Mouse (Mus musculus): ENCODE results near the gene Zfp503. TPM values are rescaled to one million over a fixed set of nuclear protein-coding genes. Genes with fewer than 3 reads are reported as not detected.

The Zfp503 gene
- polyA plus RNA-seq, 1 experiment from 2014 or later = 46.5 TPM

- in situ Hi-C loops (cut with MboI; ENCODE audit: low pct_unique_long_range_greater_than_20kb) = no loop called here
- ATAC-seq = no peak
- CTCF ChIA-PET = no interaction called here
These were observed 27.6 kb upstream of the Zfp503 start for GRCm38 (mm10) chr14:22017011-22017410.

GRCm38 (mm10) chr14:22014781-22015180 lies 25.4 kb upstream of the Zfp503 start:
- TF ChIP-seq CTCF (IDR thresholded peaks at IDR 0.05) = no peak
- DNase-seq (ENCODE audit: low read depth, low spot score) = no peak
- POLR2A ChIA-PET = no interaction called here
- CTCF ChIA-PET = no interaction called here
- no peak for ATAC-seq
- H3K27me3 ChIP-seq = no peaks in the 10 kb centered on the region
- in situ Hi-C loops (cut with MboI; ENCODE audit: low pct_unique_long_range_greater_than_20kb) = no loop called here

More at GRCm38 (mm10) chr14:22017011-22017410, 27.6 kb upstream of the Zfp503 start:
- DNase-seq (ENCODE audit: low read depth, low spot score) = no peak
- no peak for TF ChIP-seq CTCF (IDR thresholded peaks at IDR 0.05)
- H3K27me3 ChIP-seq = no peaks in the 10 kb centered on the region
- POLR2A ChIA-PET = no interaction called here

DNA sequence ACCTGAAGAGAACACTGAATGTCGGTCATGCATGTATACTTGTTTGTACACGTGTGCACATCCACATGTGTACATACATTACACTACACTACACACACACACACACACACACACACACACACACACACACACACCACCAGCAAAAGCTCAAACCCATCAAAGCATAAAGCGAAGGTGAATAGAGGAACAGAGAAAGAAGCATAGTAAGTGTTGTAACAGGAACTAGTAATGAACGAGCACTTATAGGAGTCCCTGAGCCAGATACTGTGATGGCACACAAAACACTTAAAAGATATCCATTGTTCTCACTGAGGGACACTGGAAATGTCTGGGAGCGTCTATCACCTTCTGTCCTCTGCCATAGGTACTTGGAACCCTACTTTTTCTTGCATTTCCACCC lies 24.9 kb upstream of the Zfp503 start:
- DNase-seq (ENCODE audit: low read depth, low spot score) (no peak), ATAC-seq (no peak)
- POLR2A ChIA-PET = no interaction called here
- H3K27me3 ChIP-seq = no peaks in the 10 kb centered on the region
- CTCF ChIA-PET = no interaction called here
- in situ Hi-C loops (cut with MboI; ENCODE audit: low pct_unique_long_range_greater_than_20kb) = no loop called here
- TF ChIP-seq CTCF (IDR thresholded peaks at IDR 0.05) = no peak

DNA sequence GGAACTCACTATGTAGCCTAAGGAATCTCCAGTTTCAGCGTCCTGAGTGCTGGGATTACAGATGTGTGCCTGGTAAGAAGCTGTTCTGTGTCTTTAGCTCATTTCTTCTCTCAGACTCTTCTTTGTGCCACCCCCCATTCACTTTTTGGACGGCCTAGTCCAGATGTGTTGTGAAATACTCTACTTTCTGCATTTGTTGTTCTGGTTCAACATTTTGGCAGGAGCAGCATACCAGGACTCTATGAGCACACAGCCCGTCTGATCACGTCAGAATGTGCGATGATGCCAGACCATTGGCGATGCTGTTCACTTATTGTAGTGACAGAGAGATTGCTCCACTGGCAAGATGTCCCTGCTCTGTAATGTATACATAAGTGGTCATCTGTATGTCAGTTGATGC lies 17.6 kb upstream of the Zfp503 start:
- no peak for TF ChIP-seq CTCF (IDR thresholded peaks at IDR 0.05)
- H3K27me3 ChIP-seq = no peaks in the 10 kb centered on the region

GRCm38 (mm10) chr14:22004943-22005342 lies 15.5 kb upstream of the Zfp503 start:
- TF ChIP-seq CTCF (IDR thresholded peaks at IDR 0.05) = no peak
- POLR2A ChIA-PET = no interaction called here
- in situ Hi-C loops (cut with MboI; ENCODE audit: low pct_unique_long_range_greater_than_20kb) = no loop called here
- no peaks in the 10 kb centered on the region for H3K27me3 ChIP-seq
- no peak for ATAC-seq
- CTCF ChIA-PET = no interaction called here
- no peak for DNase-seq (ENCODE audit: low read depth, low spot score)

More for the DNA sequence above, 17.6 kb upstream of the Zfp503 start:
- ChIA-PET POLR2A (no interaction called here), CTCF (no interaction called here)
- DNase-seq (ENCODE audit: low read depth, low spot score) (no peak), ATAC-seq (no peak)
- in situ Hi-C loops (cut with MboI; ENCODE audit: low pct_unique_long_range_greater_than_20kb) = no loop called here

- no peaks in the 10 kb centered on the region for H3K27me3 ChIP-seq
- DNase-seq (ENCODE audit: low read depth, low spot score) (no peak), ATAC-seq (no peak)
- ChIA-PET CTCF (no interaction called here), POLR2A (no interaction called here)
- in situ Hi-C loops (cut with MboI; ENCODE audit: low pct_unique_long_range_greater_than_20kb) = no loop called here
- no peak for TF ChIP-seq CTCF (IDR thresholded peaks at IDR 0.05)
These were observed 14.2 kb upstream of the Zfp503 start for GRCm38 (mm10) chr14:22003631-22004030.

- ChIA-PET POLR2A (no interaction called here), CTCF (no interaction called here)
- ATAC-seq (no peak), DNase-seq (ENCODE audit: low read depth, low spot score) (no peak)
- in situ Hi-C loops (cut with MboI; ENCODE audit: low pct_unique_long_range_greater_than_20kb) = no loop called here
- no peak for TF ChIP-seq CTCF (IDR thresholded peaks at IDR 0.05)
- no peaks in the 10 kb centered on the region for H3K27me3 ChIP-seq
These were observed 13.8 kb upstream of the Zfp503 start for GRCm38 (mm10) chr14:22003231-22003630.

GRCm38 (mm10) chr14:21999588-21999987 lies 10.2 kb upstream of the Zfp503 start:
- ChIA-PET CTCF (no interaction called here), POLR2A (no interaction called here)
- in situ Hi-C loops (cut with MboI; ENCODE audit: low pct_unique_long_range_greater_than_20kb) = loop anchor here (5.0 kb wide), 1 partner anchor 573 kb away; no protein-coding TSS in a partner anchor
- TF ChIP-seq CTCF (IDR thresholded peaks at IDR 0.05) = no peak
- H3K27me3 ChIP-seq = no peaks in the 10 kb centered on the region
- DNase-seq (ENCODE audit: low read depth, low spot score) (no peak), ATAC-seq (no peak)

DNA sequence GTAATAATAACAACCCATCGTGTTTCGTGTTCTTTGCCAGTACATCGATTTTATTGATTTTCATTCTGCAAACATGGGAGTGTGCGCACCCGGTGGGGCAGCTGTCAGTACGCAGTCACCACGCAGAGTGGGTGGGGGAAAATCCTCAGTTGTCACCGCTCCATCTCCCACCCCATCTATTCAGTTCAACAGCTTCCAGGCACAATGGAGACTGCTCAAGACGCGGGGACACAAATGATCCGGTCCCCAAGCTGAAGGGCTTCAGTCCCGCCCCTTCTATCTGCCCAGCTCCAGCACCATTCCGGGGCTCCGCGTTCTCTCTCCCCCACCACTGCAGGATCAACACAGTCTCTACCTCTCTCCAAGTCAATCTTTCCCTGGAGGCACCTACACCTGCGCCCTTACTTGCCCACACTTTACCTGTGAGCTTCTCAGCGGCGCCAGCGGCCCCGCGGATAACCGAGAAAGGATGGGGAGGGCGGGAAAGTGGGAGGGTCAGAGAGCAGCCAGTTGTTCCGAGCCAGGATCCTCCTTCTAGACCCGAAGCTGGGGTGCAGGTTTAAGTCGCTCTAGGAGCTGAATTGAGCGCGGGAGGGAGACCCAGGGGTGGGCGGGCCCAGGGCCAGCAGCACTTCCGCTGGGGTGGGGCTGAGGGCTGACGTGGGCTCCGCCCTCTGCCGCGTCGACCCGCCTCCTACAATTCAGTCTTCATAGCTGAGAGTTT lies 5.8 kb upstream of the Zfp503 start:
- no peak for DNase-seq (ENCODE audit: low read depth, low spot score)

GRCm38 (mm10) chr14:21994061-21994990 lies 4.9 kb upstream of the Zfp503 start:
- in situ Hi-C loops (cut with MboI; ENCODE audit: low pct_unique_long_range_greater_than_20kb) = no loop called here
- H3K27me3 ChIP-seq = no peaks in the 10 kb centered on the region
- DNase-seq (ENCODE audit: low read depth, low spot score) (no peak), ATAC-seq (no peak)
- TF ChIP-seq CTCF (IDR thresholded peaks at IDR 0.05) = no peak
- CTCF ChIA-PET = interaction anchor here (1.5 kb wide), 1 partner anchor 28 kb away, joined by 3 read pairs; no protein-coding TSS in a partner anchor
- POLR2A ChIA-PET = interaction anchor here (0.7 to 3.0 kb wide), 3 partner anchors 9 to 12 kb away, joined by 3 to 28 read pairs (median 4); no protein-coding TSS in a partner anchor

More for the DNA sequence above, 5.8 kb upstream of the Zfp503 start:
- CTCF ChIA-PET = no interaction called here
- in situ Hi-C loops (cut with MboI; ENCODE audit: low pct_unique_long_range_greater_than_20kb) = loop anchor here (5.0 kb wide), 1 partner anchor 577 kb away; no protein-coding TSS in a partner anchor
- TF ChIP-seq CTCF (IDR thresholded peaks at IDR 0.05) = no peak
- peak; percentile 63 for ATAC-seq
- no peaks in the 10 kb centered on the region for H3K27me3 ChIP-seq
- POLR2A ChIA-PET = interaction anchor here (0.7 to 0.9 kb wide), 2 partner anchors 8 to 13 kb away, joined by 4 read pairs; no protein-coding TSS in a partner anchor
